Mouse (Mus musculus) megakaryocyte, embryonic 14.5 days (primary cell): ENCODE measurements around the gene Sorbs1. TPM values are rescaled to one million over a fixed set of nuclear protein-coding genes. Genes with fewer than 3 reads are reported as not detected.

Experiments
- H3K27me3 ChIP-seq: replicated peaks from 2 replicates; pipeline ENCODE3; 2012; ENCODE audit warnings: inconsistent platforms
- H3K36me3 ChIP-seq: replicated peaks from 2 replicates; pipeline ENCODE3; 2012; ENCODE audit warnings: low read length, inconsistent platforms, mixed read lengths
- H3K4me1 ChIP-seq: 2 replicates; pipeline ENCODE4 v1.6.1; 2012; ENCODE audit warnings: inconsistent platforms
- H3K4me3 ChIP-seq: replicated peaks from 2 replicates; pipeline ENCODE3; 2012; ENCODE audit warnings: moderate library complexity, mild to moderate bottlenecking, inconsistent platforms
- H3K9me3 ChIP-seq: 2 replicates; pipeline ENCODE4 v1.6.1; 2012; ENCODE audit warnings: inconsistent platforms
- FLI1 ChIP-seq: IDR thresholded peaks from 2 replicates; pipeline ENCODE4 v1.6.1; 2012; ENCODE audit warnings: low read length, inconsistent platforms, mixed read lengths
- GATA1 ChIP-seq: IDR thresholded peaks from 3 replicates; pipeline ENCODE4 v1.6.1; 2012; ENCODE audit warnings: mixed read lengths, low read length, inconsistent platforms, borderline replicate concordance
- polyA plus RNA-seq: library from polyadenylated mRNA; stranded (reverse); fragments of >175 nt; gene quantifications from 2 replicates; pipeline ENCODE4 v1.2.3, GENCODE M21; 2012; ENCODE audit warnings: low replicate concordance; ENCODE audit not compliant: insufficient read depth

Sorbs1 gene
- polyA plus RNA-seq, 1 experiment = 2.7 TPM

GRCm38 (mm10) chr19:40270351-40271307 is 242.9 kb downstream of the Sorbs1 start:
- TF ChIP-seq FLI1 (no peak), GATA1 (no peak)
- peaks cover 1% of the 10 kb centered on the region for H3K9me3 ChIP-seq
- peaks cover 53% of the 10 kb centered on the region for H3K4me1 ChIP-seq
- peaks cover 15% of the 10 kb centered on the region for H3K27me3 ChIP-seq
- peak overlapping the region; percentile 97 for H3K4me3 ChIP-seq
- H3K36me3 ChIP-seq = peaks cover 13% of the 10 kb centered on the region

DNA sequence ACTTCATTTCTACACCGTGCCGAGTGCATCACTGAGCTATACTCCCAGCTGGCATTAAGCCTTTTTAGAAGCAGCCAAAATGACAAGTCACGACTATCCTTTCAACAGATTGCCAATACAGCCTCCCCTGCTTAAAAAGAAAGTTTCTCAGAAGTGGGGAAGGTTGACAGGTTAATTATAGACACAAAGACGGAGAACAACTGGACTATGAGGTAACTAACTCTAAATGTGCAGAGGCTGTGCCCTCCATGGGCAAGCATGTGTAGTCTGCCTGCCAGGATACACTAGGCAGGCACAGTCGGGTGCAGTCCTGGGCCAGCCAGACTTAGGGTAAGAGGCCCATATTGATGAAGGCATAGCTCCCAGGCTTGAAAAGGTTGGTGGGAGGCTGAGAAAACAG is 244.1 kb downstream of the Sorbs1 start:
- peaks cover 14% of the 10 kb centered on the region for H3K27me3 ChIP-seq
- H3K4me3 ChIP-seq = peak overlapping the region; percentile 97
- no peaks in the 10 kb centered on the region; the same call in 1 of the 2 replicates for H3K9me3 ChIP-seq
- peaks cover 20% of the 10 kb centered on the region for H3K36me3 ChIP-seq
- TF ChIP-seq FLI1 = no peak
- no peak for TF ChIP-seq GATA1
- H3K4me1 ChIP-seq = peaks cover 61% of the 10 kb centered on the region

DNA sequence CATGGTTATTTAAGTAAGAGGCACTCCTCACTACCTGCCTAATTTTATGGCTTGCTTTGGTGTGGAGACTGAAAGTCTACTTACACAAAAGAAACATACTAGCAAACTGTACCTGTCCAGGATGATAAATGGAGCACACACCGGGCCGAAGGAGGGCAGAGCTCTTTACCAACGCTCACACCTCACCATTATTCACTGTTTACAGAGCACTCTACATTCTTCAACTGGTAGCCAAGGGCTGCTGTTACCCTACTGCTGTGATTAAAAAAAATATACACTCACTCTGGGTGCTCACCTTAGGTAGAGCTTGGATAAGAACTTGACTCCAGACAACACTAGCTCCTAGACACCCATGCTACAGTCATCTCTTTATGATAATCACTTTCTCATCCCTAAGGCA is 245.1 kb downstream of the Sorbs1 start:
- H3K27me3 ChIP-seq = peaks cover 14% of the 10 kb centered on the region
- no peak for TF ChIP-seq FLI1
- TF ChIP-seq GATA1 = no peak
- H3K4me1 ChIP-seq = peaks cover 66% of the 10 kb centered on the region
- H3K4me3 ChIP-seq = peak overlapping the region; percentile 84
- peaks cover 20% of the 10 kb centered on the region for H3K36me3 ChIP-seq
- no peaks in the 10 kb centered on the region for H3K9me3 ChIP-seq

GRCm38 (mm10) chr19:40267380-40267779 is 246.2 kb downstream of the Sorbs1 start:
- no peak for TF ChIP-seq FLI1
- TF ChIP-seq GATA1 = peak; percentile 96
- Histone ChIP-seq H3K4me3 (peak overlapping the region; percentile 88), H3K36me3 (peaks cover 26% of the 10 kb centered on the region), H3K9me3 (no peaks in the 10 kb centered on the region), H3K27me3 (peaks cover 9% of the 10 kb centered on the region), H3K4me1 (peaks cover 67% of the 10 kb centered on the region)

- no peaks in the 10 kb centered on the region for H3K27me3 ChIP-seq
- TF ChIP-seq GATA1 = no peak
- no peak for TF ChIP-seq FLI1
- peaks cover 44% of the 10 kb centered on the region for H3K4me1 ChIP-seq
- H3K9me3 ChIP-seq = no peaks in the 10 kb centered on the region; the same call in 1 of the 2 replicates
- H3K4me3 ChIP-seq = no peak overlapping the region
- H3K36me3 ChIP-seq = peaks cover 50% of the 10 kb centered on the region
Observed at GRCm38 (mm10) chr19:40259485-40259884, 254.1 kb downstream of the Sorbs1 start.

- Histone ChIP-seq H3K27me3 (no peaks in the 10 kb centered on the region), H3K4me1 (peaks cover 52% of the 10 kb centered on the region), H3K9me3 (no peaks in the 10 kb centered on the region; the same call in 1 of the 2 replicates), H3K4me3 (peak overlapping the region; percentile 82), H3K36me3 (peaks cover 53% of the 10 kb centered on the region)
- TF ChIP-seq FLI1 (no peak), GATA1 (no peak)
Observed at GRCm38 (mm10) chr19:40257396-40257795, 256.2 kb downstream of the Sorbs1 start.

DNA sequence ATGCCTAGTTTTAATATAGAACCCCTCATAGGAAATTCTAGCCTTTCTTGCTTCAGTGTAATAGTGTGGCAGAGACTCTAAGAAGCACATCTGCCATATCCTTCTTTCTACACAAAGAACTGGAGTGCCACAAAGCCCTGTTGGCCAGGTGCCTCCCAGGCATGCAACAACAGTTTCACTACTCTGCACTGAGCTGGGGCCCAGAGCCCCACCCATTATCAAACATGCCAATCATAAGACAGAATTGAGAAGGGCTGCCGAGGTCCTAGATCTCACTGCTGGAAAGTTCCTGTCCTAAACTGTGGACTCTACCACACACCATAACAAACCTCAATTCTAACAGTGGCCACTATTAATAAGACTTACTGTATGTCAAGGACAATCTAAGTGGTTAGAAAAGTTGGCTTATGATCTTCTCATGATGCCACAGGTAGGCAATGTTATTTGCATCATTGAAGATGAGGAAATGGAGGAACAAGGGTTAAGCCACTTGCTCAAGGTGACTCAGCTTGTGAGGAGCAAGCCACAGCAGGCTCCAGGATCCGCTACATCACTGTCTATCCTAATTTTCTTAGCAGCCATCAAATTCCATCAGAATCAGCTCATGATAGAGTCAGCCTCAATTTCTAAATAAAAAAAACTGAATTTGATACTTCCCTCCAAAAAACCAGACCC is 257.1 kb downstream of the Sorbs1 start:
- H3K9me3 ChIP-seq = no peaks in the 10 kb centered on the region; the same call in 1 of the 2 replicates

DNA sequence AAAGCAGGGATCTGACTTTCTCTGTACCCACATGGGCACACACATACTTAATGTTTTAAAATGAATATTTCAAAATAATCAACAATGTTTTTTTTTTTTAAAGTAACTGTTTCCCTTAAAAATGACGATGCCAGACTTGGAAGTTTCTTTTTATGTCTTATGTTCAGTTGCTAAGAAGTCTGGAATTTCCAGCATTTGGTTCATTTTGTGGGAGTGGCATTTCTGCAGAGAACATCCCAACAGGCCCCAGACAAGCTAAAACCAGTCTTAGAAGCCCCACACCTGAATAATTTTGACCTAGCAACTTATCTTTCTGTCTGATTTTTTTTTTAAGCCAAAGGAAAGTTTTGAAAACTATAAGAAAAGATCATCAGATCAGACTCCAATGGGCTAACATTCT is 258.0 kb downstream of the Sorbs1 start:
- no peak for TF ChIP-seq GATA1
- no peak for TF ChIP-seq FLI1
- Histone ChIP-seq H3K4me1 (peaks cover 66% of the 10 kb centered on the region), H3K9me3 (no peaks in the 10 kb centered on the region; the same call in 1 of the 2 replicates), H3K36me3 (peaks cover 60% of the 10 kb centered on the region), H3K27me3 (no peaks in the 10 kb centered on the region), H3K4me3 (no peak overlapping the region)

More for the DNA sequence above, 257.1 kb downstream of the Sorbs1 start:
- H3K4me3 ChIP-seq = no peak overlapping the region
- peaks cover 59% of the 10 kb centered on the region for H3K4me1 ChIP-seq
- TF ChIP-seq FLI1 = no peak
- H3K36me3 ChIP-seq = peaks cover 56% of the 10 kb centered on the region
- H3K27me3 ChIP-seq = no peaks in the 10 kb centered on the region

DNA sequence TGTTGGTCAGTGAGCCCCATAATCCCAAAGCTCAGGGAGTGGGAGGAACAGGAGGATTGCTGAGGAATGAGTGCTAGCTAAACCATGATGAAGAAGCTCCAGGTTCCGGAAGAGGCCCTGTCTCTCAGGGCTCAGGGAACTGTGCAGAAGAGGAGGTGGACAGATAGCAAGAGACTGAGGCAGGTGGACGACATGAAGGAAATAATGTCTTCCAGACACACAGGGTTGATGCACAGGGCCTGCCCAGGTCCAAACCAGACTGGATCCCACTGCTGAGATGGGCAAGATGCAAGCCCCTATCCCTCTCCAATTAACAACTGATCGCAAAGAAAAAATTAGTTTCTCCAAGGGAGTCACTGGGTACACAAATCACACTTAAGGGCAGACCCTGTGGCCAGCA is 258.8 kb downstream of the Sorbs1 start:
- Histone ChIP-seq H3K9me3 (no peaks in the 10 kb centered on the region; the same call in 1 of the 2 replicates), H3K4me1 (peaks cover 74% of the 10 kb centered on the region), H3K4me3 (peak overlapping the region; percentile 28)

More for the DNA sequence above, 258.8 kb downstream of the Sorbs1 start:
- TF ChIP-seq FLI1 (no peak), GATA1 (no peak)
- Histone ChIP-seq H3K36me3 (peaks cover 57% of the 10 kb centered on the region), H3K27me3 (no peaks in the 10 kb centered on the region)
